Mouse (Mus musculus) heart, adult 8-10 months (tissue): ENCODE results near the gene Rrnad1. TPM values are rescaled to one million over a fixed set of nuclear protein-coding genes. Genes with fewer than 3 reads are reported as not detected.

Experiments
- DNase-seq: peaks from one replicate; pipeline ENCODE4 v3.0.0; 2022; ENCODE audit warnings: low spot score
- total RNA-seq, 4 experiments: library from RNA; stranded (reverse); gene quantifications; 2 replicates each; pipeline ENCODE4 v1.2.4; 2022

Gene Rrnad1
- total RNA-seq, 4 experiments from 2014 or later: 4.6 to 6.7 (median 5.3) TPM

GRCm38 (mm10) chr3:87949266-87949954 lies 18.9 kb upstream of the Rrnad1 start:
- DNase-seq: no peak

GRCm38 (mm10) chr3:87948378-87949265 lies 18.1 kb upstream of the Rrnad1 start, which contains the start of gene Crabp2:
TSS of gene Crabp2 (plus strand) at chr3:87948666.
- DNase-seq: no peak

GRCm38 (mm10) chr3:87947811-87948199 lies 17.3 kb upstream of the Rrnad1 start:
- no peak for DNase-seq

- DNase-seq: no peak
Observed at GRCm38 (mm10) chr3:87947056-87947810, 16.7 kb upstream of the Rrnad1 start.

- no peak for DNase-seq
Observed at GRCm38 (mm10) chr3:87946541-87946860, 16.0 kb upstream of the Rrnad1 start.

- no peak for DNase-seq
Observed at GRCm38 (mm10) chr3:87945781-87946540, 15.4 kb upstream of the Rrnad1 start.

- no peak for DNase-seq
Observed at GRCm38 (mm10) chr3:87944838-87945600, 14.5 kb upstream of the Rrnad1 start.

GRCm38 (mm10) chr3:87943586-87943985 lies 13.1 kb upstream of the Rrnad1 start:
- no peak for DNase-seq

- DNase-seq: no peak
Observed at GRCm38 (mm10) chr3:87942471-87942870, 12.0 kb upstream of the Rrnad1 start.

- no peak for DNase-seq
Observed at GRCm38 (mm10) chr3:87940611-87941010, 10.1 kb upstream of the Rrnad1 start.

- DNase-seq: peak; percentile 76
Observed at GRCm38 (mm10) chr3:87935776-87936175, 5.3 kb upstream of the Rrnad1 start.

GRCm38 (mm10) chr3:87935201-87935600 lies 4.7 kb upstream of the Rrnad1 start:
- no peak for DNase-seq

- no peak for DNase-seq
Observed at GRCm38 (mm10) chr3:87934501-87934900, 4.0 kb upstream of the Rrnad1 start.

GRCm38 (mm10) chr3:87934026-87934425 lies 3.5 kb upstream of the Rrnad1 start:
- DNase-seq: no peak

- DNase-seq: no peak
Observed at GRCm38 (mm10) chr3:87929341-87930077, 1.0 kb downstream of the Rrnad1 start.

- DNase-seq: no peak
Observed at GRCm38 (mm10) chr3:87927452-87927851, 3.1 kb downstream of the Rrnad1 start.

- no peak for DNase-seq
Observed at GRCm38 (mm10) chr3:87924996-87925395, 5.5 kb downstream of the Rrnad1 start.

GRCm38 (mm10) chr3:87920270-87920943 lies 10.1 kb downstream of the Rrnad1 start:
- no peak for DNase-seq

GRCm38 (mm10) chr3:87919336-87920108 lies 11.0 kb downstream of the Rrnad1 start, which contains the start of gene Mrpl24:
TSS of gene Mrpl24 (plus strand) at chr3:87919506.
- DNase-seq: peak; percentile 94
